Mouse (Mus musculus) c-Kit-positive CD71-negative TER-119-negative erythroid progenitor cells, embryonic 14.5 days (primary cell): ENCODE data around the gene Tmem37.

Source experiments
- DNase-seq: peaks from one replicate; pipeline ENCODE4 v3.0.0-alpha.2; 2013; ENCODE audit warnings: low read depth

The Tmem37 gene

GRCm38 (mm10) chr1:120073519-120074306, at the start of gene Tmem37:
Tmem37 (minus strand) TSS chr1:120074074.
- DNase-seq: peak; percentile 37

DNA sequence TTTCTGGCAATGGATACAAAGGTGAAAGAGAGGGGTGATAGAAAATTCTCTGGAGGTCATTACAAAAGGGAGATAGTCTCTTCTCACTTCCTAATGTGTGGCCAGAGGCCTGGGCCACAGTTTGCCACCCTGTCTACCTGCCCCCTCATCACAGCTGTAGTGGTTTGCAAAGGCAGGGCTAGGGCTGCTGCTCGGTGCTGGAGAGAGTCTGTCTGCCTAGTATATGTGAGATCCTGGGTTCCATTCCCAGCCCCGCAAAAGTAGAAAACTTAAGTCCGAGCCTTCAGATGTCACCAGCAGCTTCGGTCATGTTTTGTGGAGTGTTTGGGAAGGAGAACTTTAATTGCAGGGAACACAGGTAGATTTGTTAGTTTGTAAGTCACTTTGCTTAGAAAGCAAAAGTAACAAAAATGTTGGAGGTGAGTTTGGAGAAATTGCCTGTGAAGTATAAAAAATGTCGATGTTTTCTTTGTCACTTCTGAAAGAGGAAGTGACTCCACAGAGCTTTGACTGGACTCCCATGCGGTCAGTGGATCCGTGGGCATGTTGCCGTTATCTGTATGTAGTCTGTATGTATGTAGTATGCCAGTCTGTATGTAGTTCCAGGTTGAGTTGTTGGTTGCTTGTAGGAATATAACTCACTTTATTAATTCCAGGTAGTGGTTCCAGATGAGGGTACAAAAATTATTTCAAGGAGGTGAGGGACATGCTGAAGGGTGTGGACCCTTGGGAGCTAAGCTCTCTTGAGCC, 48.9 kb upstream of the Tmem37 start:
- no peak for DNase-seq

DNA sequence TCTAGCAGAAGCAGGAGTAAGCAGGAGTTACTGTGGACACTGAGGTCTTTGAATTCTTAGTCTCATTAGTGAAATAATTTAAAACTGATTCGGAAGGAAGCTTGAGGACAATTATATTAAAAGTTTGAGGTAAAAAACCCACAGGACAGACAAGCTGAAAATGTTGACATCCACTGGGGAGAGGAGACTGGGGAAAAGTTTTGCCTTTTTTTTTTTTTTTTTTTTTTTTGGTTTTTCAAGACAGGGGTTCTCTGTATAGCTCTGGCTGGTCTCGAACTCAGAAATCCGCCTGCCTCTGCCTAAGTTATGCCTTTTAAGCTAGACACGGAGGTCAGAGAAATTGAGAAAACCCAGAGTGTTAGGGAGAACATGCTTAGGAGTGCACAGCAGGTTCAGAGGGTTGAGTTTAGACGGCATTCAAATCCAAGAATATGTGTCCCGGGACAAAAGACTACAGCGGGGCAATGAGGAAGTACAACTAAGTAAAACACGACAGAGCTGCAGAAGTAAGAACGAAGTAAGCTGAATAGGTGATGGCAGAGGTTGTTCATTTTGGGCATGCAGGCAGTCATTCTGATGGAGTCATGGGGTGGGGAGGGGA, 48.2 kb upstream of the Tmem37 start:
- no peak for DNase-seq

DNA sequence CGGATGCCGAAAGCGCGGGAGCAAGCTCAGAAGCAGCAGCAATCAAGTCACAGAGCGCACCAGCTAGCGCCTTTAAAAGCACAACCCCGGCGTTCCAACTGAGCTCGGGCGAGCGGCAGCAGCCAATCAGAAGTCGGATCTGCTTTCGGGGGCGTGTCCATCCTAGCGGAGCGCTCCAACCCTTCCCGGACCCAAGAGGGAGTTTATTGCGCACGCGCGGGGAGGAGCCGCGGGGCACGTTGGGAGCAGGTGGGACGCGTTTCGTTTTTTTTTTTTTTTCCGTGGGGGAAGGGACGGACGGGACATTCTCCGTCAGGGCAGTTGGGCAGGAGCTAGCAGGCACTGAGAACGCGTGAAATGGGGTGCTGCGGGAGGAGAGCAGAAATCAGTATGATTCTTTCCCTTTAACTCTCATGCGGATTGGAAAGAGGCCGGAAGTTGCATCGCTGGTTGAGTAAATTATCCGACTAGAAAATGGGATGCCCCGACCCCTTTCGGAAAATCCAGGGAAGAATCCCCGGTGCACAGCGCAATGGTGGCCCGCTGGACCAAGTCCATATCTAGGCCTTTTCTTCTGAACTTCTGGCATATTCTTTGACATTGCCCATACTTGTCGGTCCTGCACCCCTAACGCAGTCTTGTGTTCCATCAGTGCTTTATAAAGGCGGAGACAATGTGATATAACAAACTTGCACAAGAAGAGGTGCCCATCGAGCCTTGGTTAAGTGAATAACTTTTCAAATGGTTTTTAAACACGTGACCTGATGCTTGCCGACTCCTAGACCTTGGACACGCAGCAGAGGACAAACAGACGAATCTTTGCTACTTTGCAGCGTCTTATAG, 47.3 kb upstream of the Tmem37 start, which contains the start of the genes Dbi and 3110009E18Rik:
Gene Dbi, minus strand, starts transcription at position 110 of the 843 bp plus-strand sequence.
Gene 3110009E18Rik, plus strand, starts transcription at position 219 of the 843 bp plus-strand sequence.
- DNase-seq: peak; percentile 96

DNA sequence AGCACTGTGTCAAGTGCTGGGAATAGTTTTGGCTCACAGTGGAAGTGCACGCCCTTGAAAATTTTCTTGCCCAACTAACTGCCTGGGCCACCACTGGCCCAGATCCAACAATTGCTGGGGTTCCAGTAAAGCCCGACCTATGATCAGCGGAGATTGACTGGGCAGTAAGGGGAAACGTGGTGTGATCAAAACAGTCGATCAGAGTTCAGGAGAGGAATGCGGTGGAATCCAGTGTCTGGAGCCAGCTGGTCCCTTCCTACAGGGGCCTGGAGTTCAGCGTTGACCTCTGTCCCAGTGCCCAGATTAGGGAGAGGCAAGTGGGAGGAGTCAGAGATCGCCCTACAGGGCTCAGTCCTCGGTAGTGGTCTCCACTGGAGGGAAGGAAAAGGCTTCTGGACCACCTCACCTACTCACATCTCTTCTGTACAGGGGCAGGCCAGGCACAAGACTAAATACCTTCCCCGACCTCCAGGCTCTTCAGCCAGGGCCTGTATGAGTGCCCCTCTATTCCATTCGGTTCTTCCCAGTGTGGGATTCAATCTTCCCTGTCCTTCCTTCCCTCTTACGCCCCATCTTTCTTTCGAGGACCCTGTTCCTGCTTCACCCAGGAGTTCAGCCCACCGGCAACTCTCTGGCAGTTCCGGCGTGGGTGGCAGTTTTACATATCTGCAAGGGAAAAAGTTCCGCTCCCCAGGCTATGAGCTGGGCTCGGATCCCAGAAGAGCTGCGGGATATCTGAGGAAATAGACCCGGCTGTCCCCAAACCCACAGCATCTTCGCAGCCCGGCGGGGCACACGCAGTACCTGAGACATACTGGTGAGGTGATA, 46.5 kb upstream of the Tmem37 start:
- DNase-seq: no peak

GRCm38 (mm10) chr1:120119389-120119788, 45.5 kb upstream of the Tmem37 start:
- DNase-seq: no peak

DNA sequence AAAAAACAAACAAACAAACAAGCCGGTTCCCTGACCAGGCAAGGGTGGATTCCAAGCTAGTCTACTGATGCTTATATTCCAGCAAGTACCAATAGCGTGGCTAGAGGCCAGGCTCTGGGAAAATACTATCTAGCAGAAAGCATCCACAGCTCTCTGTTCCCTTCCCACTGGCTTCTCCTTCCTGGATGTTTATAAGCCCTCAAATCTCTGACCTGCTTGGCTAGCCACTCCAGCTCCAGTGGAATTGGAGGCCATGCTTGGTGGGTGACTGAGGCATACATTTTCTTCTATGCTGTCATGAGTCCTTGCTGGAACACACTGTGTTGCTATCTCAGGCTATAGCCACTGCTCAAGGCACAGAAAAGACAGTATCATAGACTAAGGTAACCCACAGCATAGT, 45.0 kb upstream of the Tmem37 start:
- DNase-seq: no peak

DNA sequence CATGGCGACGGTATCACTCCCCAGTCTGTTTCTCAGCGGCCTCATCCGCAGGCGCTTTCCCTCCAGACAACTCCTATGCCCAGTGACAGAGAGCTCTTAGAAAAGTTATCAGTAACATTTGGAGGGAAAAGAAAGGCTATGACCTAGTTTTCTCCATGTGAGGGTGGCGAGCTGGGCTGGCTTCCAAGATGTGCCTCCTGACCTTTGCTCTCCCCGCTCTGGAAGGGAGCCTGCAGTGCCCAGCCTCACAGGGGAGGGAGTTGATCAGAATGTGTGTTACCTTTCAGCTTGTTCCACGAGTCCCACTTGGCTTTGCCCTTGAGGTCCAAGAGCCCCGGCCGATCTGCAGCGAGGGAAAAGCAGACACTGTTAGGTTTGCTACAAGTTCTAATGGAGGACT, 42.2 kb upstream of the Tmem37 start:
- no peak for DNase-seq

GRCm38 (mm10) chr1:120115671-120116081, 41.8 kb upstream of the Tmem37 start:
- no peak for DNase-seq

DNA sequence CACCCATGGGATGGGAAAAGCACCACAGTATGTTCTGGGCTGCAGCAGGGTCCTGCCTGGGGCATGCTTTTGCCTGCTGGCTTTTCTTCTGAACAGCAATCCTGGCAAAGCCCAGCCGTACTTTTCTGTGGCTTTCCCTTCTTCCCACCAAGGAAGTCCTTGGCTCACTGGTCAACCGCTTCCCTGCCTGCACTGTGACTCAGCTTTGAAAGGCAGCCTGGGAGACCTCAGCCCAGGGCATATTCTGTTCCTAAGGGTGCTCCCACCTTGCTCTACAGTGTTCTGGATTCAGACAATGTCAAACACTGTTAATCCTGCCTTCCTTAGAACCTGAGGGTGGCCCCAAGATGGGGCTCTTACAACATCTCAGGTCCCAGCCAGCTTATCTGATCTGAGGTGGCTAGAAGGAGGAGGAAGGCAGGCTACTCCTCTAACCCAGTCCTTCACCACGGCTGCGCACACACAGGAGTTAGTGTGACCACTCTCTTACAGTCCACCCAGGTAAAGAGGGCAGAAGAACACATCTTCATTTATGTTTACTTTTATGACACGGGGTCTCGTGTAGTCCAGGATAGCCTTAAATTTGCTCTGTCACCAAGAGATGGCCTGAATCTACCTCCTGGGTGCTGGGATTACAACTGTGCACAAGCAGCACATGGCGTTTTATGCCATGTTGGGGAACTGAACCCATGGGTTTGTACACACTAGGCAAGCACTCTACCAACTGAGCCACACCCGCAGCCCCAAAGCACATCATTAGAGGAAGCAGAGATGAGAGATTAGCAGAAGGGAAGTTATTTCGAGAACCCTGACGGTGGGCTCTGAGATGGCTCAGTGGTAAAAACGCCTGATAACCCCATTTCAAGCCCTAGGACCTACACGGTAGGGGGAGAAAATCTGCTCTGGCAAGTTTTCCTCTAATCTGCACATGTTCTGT, 38.6 kb upstream of the Tmem37 start:
- DNase-seq: no peak

- no peak for DNase-seq
These were observed 37.9 kb upstream of the Tmem37 start for GRCm38 (mm10) chr1:120111766-120112165.

DNA sequence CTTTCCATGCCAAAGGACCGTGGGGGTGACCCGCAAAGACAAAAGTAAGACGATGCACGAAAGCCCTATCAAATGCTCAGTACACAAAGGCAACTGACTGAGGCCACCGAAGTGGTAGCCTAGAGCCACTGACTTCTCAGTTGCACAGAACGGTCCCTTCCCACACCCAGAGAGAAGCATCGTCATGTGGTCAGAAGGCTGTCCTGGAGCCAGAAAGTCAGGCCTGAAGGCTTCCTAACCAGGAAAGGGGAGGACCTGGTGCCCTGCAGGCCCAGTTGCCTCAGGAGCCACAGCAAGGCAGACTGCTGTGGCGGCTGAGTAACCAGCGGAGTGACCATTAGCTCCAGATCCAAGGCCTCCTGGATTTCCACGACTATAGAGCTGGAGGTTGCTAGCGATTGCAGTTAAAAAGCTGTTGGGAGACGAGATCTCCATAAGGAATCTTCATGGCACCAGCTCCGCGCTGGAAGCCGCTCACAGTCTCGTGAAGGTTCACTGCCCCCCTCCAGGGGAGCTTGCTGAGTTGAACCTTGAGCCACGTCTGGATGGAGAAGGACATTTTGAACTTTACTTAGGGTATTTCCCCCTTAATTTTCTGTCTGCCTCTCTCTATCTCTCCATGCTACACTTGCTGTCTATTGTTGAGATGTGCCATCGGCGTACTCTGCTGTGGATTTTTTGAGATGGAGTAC, 36.0 kb upstream of the Tmem37 start:
- DNase-seq: no peak

DNA sequence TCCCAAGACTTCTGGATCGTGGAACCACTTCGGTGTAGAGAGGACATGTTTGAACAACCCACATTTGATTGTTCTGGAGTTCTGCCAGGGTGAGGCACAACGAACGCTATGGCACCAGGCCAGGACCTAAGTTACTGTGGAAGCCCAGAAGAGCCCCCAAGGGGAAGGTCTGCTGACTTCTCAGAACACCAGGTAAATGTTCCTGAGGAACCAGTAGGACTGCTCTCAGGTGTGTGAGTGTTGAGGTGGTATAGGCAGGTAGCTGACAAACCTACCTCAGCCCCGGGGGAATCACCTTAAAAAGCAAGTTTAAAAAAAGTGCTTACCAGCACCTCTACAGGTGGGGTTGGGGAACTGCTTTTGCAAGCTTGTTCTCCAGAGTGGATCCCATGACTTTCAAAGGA, 31.7 kb upstream of the Tmem37 start:
- DNase-seq: no peak

GRCm38 (mm10) chr1:120101227-120101609, 27.3 kb upstream of the Tmem37 start:
- no peak for DNase-seq

- no peak for DNase-seq
These were observed 26.8 kb upstream of the Tmem37 start for GRCm38 (mm10) chr1:120100456-120101226.

- no peak for DNase-seq
These were observed 25.6 kb upstream of the Tmem37 start for GRCm38 (mm10) chr1:120099483-120099882.

DNA sequence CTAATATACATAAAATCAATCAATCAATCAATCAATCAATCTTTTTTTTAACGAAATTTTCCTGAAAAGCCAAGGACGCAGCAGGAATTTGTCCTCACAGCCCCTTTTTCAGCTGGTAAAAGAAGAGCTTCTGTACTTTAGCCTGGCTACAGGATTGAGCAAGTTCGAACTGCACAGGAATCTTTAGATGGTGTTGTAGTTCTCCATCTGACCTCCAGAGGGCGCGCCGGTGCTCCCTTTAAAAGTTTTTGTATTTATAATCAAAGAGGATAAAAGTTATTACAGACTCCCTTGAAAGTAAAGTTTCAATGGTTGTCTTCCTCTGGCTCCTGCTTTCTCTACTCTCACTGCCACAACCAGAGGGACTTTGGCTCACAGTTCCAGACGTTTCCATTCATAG, 24.5 kb upstream of the Tmem37 start:
- DNase-seq: no peak

- DNase-seq: no peak
These were observed 21.0 kb upstream of the Tmem37 start for GRCm38 (mm10) chr1:120094920-120095319.
